Mouse (Mus musculus) right cerebral cortex, postnatal 25 days (tissue): ENCODE data around the gene Fstl1.

Source experiments
- DNase-seq: peaks from one replicate; pipeline ENCODE4 v3.0.0; 2022

Fstl1 gene

GRCm38 (mm10) chr16:37788367-37789014 is 11.8 kb downstream of the Fstl1 start:
- DNase-seq: no peak

DNA sequence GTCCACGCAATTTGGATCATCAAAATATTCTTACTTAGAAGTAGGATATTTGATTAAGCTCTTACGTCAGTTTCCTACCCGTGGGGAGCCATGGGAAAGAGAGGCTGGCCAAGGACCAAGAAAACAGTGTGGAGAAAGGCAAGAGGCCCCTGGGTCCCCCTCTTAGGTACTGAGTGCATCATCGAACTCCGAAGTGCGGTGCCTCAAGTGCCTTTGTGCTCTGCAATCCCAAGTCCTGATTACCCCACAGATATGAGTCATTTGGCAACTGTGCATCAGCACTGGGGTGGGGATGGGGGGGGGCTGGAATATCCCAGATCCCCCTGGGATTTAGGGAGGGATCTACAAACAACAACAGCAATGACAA is 12.3 kb downstream of the Fstl1 start:
- no peak for DNase-seq

- no peak for DNase-seq
Observed at GRCm38 (mm10) chr16:37789394-37789920, 12.8 kb downstream of the Fstl1 start.

- no peak for DNase-seq
Observed at GRCm38 (mm10) chr16:37790008-37790780, 13.5 kb downstream of the Fstl1 start.

DNA sequence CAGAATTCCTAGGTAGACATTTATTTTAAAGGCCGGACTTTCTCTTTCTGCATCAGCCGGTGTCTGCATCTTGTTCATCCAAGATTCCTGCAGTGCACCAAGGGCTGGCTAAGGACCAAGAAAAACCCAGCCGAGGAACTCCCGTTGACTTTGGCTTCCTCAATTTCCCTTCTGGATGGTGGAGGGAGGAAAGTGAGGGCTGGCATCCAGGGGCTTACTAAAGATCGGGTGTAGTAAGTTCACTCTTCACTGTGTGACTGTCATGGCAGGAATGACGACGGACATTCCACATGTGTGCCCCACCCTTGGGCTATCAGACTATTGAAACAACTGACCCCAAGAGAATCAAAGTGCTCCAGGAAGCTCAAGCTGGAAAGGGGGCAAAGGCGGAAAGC is 14.1 kb downstream of the Fstl1 start:
- no peak for DNase-seq

DNA sequence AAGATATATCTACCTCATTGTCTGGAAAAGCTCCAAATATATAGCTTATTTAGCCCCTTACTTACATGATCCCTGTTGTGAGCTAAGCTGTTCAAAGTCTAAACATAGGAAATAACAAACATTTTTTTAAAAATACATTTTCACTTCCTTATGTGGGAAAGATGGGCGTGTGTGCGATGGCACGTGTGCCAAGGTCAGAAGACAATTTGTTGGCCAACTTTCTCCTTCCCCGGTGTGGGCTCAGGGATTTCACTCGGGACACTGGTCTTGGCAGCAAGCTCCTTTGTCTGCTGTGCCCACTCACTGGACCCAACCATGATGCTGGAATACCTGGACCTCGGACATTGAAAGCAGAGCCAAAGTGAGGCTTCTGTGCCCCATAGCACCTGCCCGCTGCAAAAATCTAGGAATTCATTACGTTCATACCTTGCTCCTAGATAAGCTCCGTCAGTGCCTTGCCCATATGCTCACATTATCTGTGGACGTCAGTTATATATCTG is 19.0 kb downstream of the Fstl1 start:
- DNase-seq: no peak

DNA sequence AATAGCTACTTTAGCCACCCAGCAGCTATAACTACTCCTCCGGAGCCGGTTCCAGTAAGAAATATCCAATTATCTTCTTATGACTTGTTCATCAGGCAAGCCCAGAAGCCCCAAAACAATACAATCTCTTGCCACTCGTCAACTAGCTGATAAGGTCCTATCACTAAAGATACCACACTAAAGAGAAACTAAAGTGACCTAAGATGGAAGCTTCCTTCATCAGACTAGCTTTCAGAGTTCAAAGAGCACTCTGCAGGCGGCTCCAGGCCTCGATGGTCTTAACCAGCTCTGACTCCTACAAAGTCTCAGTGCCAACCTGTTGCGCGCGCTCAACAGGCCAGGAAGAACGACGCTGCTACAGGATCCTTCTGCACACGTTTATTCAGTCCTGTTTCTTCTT is 19.6 kb downstream of the Fstl1 start:
- no peak for DNase-seq

DNA sequence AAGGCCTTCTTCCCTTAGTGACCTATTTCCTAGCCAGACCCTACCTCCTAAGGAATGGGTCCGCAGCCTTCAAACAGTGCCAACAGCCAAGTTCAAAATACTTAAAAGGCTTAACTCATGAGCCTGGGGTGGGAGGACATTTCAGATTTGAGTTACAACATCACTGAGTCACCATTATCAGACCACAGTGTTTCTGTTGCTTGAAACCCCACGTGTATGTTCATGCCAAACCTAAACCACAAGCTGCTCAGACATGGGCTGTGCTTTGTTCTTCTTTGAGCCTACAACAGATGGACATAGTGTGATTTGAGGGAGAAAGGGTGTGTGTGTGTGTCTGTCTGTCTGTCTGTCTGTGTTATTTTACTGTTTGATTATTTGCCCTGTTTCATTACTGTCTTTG is 24.4 kb downstream of the Fstl1 start:
- no peak for DNase-seq

GRCm38 (mm10) chr16:37802686-37803295 is 26.1 kb downstream of the Fstl1 start:
- DNase-seq: peak; percentile 62

GRCm38 (mm10) chr16:37803387-37803950 is 26.8 kb downstream of the Fstl1 start:
- no peak for DNase-seq

DNA sequence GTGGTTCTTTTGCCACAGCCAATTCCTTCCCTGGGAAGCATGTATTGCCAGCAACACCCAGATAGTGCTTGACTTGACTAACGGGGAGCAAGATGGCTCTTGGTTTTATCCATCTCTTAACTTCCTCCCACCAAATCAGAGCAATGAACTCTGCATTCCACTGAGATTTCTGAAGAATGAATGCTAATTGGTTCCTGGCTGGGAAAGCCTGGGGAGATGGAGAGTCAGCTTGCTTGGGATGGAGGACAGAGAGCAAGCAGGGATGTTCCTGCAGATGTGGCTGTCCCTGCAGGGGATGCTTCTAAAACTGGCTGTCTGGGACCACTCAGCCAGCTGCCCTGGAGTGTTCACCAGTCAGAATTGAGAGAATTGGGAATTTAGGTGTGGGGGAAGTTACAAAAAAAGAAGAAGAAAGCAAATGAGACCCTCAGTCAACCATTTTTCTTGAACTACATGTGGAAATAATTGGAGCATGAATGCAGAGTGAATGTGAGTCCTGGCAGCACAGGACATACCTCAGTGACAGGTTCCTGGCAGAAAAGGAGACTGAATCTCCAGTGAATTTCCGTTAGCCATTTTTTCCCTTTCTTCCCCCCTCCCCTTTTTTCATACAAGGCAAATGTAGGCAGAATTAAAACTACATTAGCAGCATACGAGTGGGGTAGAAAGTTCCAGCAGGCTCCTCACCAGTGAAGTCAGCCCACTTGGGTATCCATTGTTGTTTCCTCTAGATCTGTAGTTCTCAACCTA is 29.2 kb downstream of the Fstl1 start:
- DNase-seq: no peak

DNA sequence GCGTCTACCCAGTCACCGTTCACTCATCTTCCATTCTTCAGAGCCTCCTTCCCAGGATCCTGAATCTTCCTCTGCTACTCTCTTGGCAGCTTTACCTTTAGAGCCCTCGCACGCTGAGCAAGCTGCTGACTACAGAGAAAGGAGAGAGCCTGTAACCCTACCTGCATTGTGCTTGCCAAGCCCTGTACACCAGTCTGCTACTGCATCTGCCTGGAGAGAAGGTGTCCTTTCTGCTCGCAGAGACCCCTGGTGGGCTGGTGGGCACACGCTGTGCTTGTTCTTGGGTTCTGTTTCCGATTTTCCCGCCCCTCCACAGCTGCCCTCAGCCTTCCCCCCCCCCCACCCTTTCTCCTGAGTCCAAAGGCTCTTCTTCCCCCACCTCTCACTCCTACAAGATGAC is 30.6 kb downstream of the Fstl1 start:
- no peak for DNase-seq

- no peak for DNase-seq
Observed at GRCm38 (mm10) chr16:37808866-37809622, 32.4 kb downstream of the Fstl1 start.

DNA sequence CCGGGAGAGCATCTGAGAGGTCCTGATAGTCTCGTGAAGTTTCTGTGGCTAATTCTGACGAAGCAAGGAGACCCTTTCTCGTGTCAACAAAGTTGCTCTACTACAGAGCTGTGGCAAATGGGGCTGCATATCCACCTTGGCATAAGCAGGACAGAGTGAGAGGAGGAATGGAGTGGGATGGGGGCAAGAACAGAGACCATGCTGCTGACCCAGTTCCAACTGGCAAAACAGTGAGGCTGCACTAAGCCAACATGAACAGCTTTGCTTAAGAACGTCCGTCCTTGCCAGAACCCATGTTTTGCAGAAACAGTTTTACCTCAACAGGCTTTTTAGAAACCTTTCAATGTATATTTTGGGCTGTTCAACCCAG is 32.9 kb downstream of the Fstl1 start:
- DNase-seq: no peak

DNA sequence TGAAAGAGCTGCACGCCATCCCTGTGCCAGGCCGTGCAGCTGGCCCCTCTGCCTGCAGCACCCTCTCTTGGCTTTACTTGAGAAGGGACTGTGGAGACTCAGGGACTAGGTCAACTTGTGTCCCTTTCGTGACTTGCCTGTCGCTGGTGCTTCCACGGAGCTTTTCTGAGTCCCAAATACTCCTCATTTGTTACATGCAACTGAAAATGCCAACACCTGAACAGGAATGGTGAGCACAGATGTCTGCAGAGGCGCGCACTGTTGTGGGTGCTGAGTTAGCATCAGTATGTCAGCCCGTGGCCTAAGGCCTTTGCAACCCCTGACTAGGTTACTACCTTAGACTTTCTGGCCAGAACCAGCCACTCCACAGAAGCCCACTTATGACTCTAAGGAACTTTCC is 35.2 kb downstream of the Fstl1 start:
- no peak for DNase-seq

DNA sequence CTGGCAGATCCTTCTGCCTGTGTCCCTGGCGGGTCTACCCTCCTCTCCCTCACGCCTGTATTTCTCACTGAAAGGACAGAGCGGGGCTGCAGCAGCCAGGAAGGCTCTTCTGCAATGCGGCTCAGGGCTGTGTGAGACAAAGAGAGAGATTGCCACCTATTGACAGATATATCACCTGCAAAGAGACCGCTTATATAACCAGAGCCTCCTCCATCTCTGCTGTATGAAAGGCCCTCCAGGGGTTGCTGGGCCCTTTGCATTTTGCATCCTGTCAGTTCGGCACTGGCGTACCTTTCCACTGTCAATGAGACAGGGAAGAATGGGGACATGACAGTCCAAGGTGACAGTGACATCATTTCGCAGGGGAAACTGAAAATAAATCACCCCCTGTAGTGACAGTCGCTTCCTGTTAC is 35.8 kb downstream of the Fstl1 start:
- peak; percentile 56 for DNase-seq

- DNase-seq: no peak
Observed at GRCm38 (mm10) chr16:37813691-37814382, 37.2 kb downstream of the Fstl1 start.

- DNase-seq: peak; percentile 64
Observed at GRCm38 (mm10) chr16:37814383-37814971, 37.8 kb downstream of the Fstl1 start.

- DNase-seq: no peak
Observed at GRCm38 (mm10) chr16:37817986-37818385, 41.3 kb downstream of the Fstl1 start.

DNA sequence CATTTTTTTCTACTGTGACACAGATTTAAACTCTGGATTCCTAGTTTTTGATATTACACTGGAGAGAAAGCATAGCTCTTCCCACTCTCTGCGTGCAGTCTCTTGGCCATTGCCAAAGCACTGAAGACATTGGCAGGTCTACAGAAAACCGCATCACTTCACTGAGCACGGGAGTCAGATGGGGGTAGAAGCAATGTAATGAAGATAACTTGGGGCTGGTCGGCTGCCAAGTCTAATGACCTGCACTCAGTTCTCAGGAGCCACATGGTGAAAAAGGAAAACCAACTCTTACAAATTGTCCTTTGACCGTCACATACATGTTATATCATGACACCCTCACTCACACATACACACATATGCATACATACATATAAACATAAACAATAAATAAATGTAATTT is 47.3 kb downstream of the Fstl1 start:
- no peak for DNase-seq
